Mouse (Mus musculus) lung, adult 2 months (tissue): ENCODE results near the gene Ptar1. TPM values are rescaled to one million over a fixed set of nuclear protein-coding genes. Genes with fewer than 3 reads are reported as not detected.

ENCODE experiments used
- DNase-seq: peaks from one replicate; pipeline ENCODE4 v3.0.0; 2022
- H3K4me1 ChIP-seq: fragments of 200-500 bp; 2 replicates; pipeline ENCODE4 v1.6.1; 2011; ENCODE audit warnings: low read length; ENCODE audit not compliant: control insufficient read depth, insufficient read depth
- H3K4me3 ChIP-seq: fragments of 200-500 bp; replicated peaks from 2 replicates; pipeline ENCODE3; 2011; ENCODE audit warnings: low read depth, mild to moderate bottlenecking, control low read depth, low read length; ENCODE audit errors: extremely low read depth
- CTCF ChIP-seq: fragments of 200-500 bp; IDR thresholded peaks from 2 replicates; pipeline ENCODE4 v1.5.1; 2011; ENCODE audit warnings: mild to moderate bottlenecking, low read length, control low read depth; ENCODE audit not compliant: insufficient read depth
- POLR2A ChIP-seq: fragments of 200-500 bp; IDR thresholded peaks from 2 replicates; pipeline ENCODE4 v1.6.1; 2011; ENCODE audit warnings: low read depth, mild to moderate bottlenecking, control low read depth, low read length, borderline replicate concordance; ENCODE audit errors: extremely low read depth
- WGBS: fragments of 180-500 bp; shearing (Covaris S2); methylation state at CpG from one replicate; pipeline ENCODE4 v1.1.7; 2018; 5-methylcytosine and 5-hydroxymethylcytosine counted together
- polyA plus RNA-seq: library from polyadenylated mRNA; depleted of rRNA; stranded (reverse); fragments of >200 nt; gene quantifications from 2 replicates; pipeline ENCODE4 v1.2.3, GENCODE M21; 2012

Gene Ptar1
- polyA plus RNA-seq, 1 experiment, result 6.7 TPM

DNA sequence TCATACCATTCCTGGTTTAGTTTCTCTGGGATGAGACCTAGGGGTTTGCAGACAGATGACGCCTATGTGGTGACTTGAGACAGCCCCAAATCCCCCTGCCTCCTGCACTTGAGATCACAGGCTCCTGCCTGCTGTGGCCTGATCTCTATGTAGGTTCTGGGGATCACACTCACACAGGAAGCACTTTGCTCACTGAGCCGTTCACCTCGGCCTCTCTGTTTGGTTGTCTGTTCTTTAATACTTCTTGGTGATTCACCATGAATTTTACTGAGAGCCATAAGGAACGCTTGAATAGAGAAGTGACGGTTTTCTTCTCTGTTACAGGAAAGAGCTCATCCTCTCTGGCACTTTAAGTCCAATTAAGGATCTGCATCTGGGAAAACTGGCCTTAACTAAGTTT lies 18.2 kb downstream of the Ptar1 start:
- Histone ChIP-seq H3K4me1 (no peaks in the 10 kb centered on the region), H3K4me3 (no peak overlapping the region)
- no peak for TF ChIP-seq CTCF
- TF ChIP-seq POLR2A, result no peak
- WGBS, result 83% methylated on average over 5 of the region's 5 CpGs
- DNase-seq, result no peak

- whole genome bisulfite sequencing, result 65% methylated on average over 3 of the region's 3 CpGs
- TF ChIP-seq CTCF (no peak), POLR2A (no peak)
- no peaks in the 10 kb centered on the region for H3K4me1 ChIP-seq
- DNase-seq, result no peak
- H3K4me3 ChIP-seq, result no peak overlapping the region
Measured at GRCm38 (mm10) chr19:23746506-23746905, 59.3 kb downstream of the Ptar1 start.

- no peak for DNase-seq
- no peak for TF ChIP-seq CTCF
- TF ChIP-seq POLR2A, result no peak
- Histone ChIP-seq H3K4me1 (peaks cover 6% of the 10 kb centered on the region), H3K4me3 (no peak overlapping the region)
- WGBS, result 16% methylated on average over 7 of the region's 7 CpGs
Measured at GRCm38 (mm10) chr19:23757011-23757410, 69.8 kb downstream of the Ptar1 start.

DNA sequence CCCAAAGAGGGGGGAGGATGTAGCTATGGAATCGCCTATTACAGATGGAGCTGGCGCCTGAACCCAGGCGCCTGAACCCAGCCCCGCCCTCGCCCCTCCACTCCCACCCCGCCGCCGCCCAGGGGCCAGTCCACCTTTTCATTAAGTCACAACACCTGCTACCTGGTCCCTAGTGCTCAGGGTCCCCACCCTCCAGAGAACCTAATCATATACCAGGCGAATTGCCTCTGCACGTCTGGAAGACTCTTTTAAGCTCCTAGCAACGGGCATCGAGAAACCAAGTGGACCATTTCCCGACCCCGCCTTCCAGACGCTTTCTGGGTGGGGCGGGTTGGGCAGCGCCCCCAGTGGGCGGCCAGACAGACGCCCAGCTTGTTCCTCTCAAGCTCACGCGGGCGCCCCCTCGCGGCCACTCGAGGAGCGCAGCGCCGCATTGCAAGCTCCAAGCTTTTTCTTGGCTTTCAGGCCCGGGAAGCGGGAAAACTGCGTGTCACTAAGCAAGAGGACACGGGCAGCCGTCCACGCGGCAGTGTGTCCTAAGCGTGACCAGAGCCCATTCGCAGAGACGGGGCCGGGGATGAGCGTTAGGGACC lies 70.8 kb downstream of the Ptar1 start:
- Histone ChIP-seq H3K4me3 (peak overlapping the region; percentile 83), H3K4me1 (peaks cover 6% of the 10 kb centered on the region)
- DNase-seq, result peak; percentile 94
- 1% methylated on average over 40 of the region's 40 CpGs for WGBS
- TF ChIP-seq POLR2A (no peak), CTCF (peak; percentile 40; the same call in 1 of the 2 replicates)

DNA sequence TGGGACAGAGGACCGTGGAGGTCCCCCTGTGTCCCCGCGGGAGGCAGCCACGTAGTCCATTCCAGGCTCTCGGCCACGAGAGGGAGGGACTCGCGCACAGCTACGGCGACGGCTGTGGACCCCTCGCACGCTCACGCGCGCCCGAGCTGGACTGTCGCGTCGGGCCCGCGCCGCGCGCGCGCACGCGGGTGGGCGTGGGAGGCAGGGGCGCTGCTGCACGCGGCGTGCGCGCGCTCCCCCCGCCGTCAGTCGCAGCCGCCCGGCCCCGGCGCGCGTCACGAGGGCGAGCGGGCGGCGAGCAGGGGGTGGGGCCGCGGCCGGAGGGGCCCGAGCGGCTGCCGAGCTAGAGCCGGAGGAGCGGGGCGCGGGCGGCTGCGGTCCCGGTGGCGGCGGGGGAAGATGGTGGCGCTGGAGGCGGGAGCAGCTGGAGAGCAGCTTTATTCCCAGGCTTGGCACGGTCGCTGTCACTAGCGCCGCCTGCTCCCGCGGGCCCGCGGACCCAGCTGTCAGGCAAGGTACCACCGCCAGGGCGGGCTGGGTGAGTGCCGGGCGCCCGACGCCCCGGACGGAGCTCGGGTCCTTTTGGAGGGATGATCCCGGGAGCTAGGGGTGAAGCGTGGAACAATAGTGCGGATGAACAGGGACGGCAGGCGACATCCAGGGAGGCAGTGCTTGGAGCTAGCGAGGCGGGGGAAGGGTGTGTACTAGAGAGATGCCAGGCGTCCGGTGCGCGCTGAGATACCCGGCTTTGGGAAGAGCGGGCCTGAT lies 71.5 kb downstream of the Ptar1 start, which contains the start of gene Apba1:
Gene Apba1 (plus strand): TSS at position 334 of the 768 bp plus-strand sequence.
- peak; percentile 65 for DNase-seq
- H3K4me3 ChIP-seq, result peak within 1 kb of the TSS; percentile 83
- H3K4me1 ChIP-seq, result peaks cover 6% of the 10 kb centered on the region
- TF ChIP-seq CTCF (no peak), POLR2A (0 out of 2 replicates have a peak, but pooled peaks have one; percentile 19)
- WGBS, result under 1% methylated on average over 96 of the region's 98 CpGs

DNA sequence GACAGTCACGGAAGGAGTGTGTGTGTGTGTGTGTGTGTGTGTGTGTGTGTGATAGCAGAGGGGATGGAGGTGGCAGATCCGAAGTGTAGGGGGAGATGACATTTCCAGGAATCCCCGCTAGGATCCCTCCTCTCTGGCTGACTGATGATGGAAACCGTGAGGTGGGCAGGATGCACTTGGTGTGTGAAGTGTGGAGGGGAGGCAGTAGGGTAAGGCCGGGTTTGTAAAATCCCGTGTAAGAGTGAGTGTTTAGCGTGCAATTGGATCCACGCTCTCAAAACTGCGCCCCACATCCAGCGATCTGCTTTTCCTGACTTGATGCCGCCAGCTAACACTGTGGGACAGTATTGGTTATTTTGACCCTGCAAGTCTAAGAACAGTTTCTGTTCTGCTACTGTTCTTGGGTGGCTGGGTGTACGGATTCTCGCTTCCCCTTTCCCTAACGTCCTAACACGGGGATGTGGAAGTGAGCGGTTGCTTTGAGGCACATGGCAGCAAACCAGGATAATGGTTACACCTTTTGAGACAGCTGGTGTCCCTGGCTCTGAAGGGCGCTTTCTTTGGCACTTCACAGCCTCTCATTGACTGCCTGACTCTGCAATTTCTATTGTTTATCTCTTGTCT lies 72.2 kb downstream of the Ptar1 start:
- Histone ChIP-seq H3K4me1 (peaks cover 6% of the 10 kb centered on the region), H3K4me3 (peak overlapping the region; percentile 83)
- DNase-seq, result peak; percentile 11
- 2% methylated on average over 17 of the region's 17 CpGs for WGBS
- no peak for TF ChIP-seq CTCF
- no peak for TF ChIP-seq POLR2A

GRCm38 (mm10) chr19:23763371-23763770 lies 76.1 kb downstream of the Ptar1 start:
- TF ChIP-seq POLR2A, result no peak
- no peak for TF ChIP-seq CTCF
- DNase-seq, result no peak
- Histone ChIP-seq H3K4me3 (no peak overlapping the region), H3K4me1 (peaks cover 9% of the 10 kb centered on the region)
- 89% methylated on average over 6 of the region's 6 CpGs for WGBS

DNA sequence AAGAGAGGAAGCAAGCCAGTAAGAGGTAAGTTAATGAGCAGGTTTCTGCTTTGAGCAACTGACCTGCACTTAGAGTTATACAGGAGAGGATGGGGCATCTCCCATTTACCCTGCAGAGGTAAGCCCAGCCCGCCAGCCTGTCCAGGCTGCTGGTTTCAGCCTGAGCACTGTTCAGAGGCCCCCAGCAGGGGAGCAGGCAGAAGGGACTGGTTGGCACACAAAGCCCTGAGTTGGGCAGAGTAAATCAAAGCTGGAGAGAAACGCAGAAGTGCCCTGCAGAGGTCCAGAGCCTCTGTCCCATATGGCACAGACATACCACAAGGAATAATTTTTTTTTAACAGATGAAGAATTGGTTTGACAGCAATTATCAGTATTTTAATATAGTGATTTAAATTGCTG lies 76.8 kb downstream of the Ptar1 start:
- Histone ChIP-seq H3K4me3 (no peak overlapping the region), H3K4me1 (peaks cover 8% of the 10 kb centered on the region)
- DNase-seq, result no peak
- WGBS, result 79% methylated on average over 2 of the region's 2 CpGs
- TF ChIP-seq CTCF (no peak), POLR2A (no peak)

GRCm38 (mm10) chr19:23768864-23769263 lies 81.6 kb downstream of the Ptar1 start:
- DNase-seq, result no peak
- Histone ChIP-seq H3K4me3 (no peak overlapping the region), H3K4me1 (peaks cover 2% of the 10 kb centered on the region; the same call in 1 of the 2 replicates)
- 72% methylated on average over 5 of the region's 5 CpGs for WGBS
- TF ChIP-seq POLR2A (no peak), CTCF (no peak)
